Mouse (Mus musculus) kidney, embryonic 14.5 days (tissue): Measurements from ENCODE around the gene Upf2. TPM values are rescaled to one million over a fixed set of nuclear protein-coding genes. Genes with fewer than 3 reads are reported as not detected.

Experiments
- ATAC-seq: fragments of 200-750 bp; cut with Nextera tagmentation; 2 replicates; pipeline ENCODE4 v1.8.0; 2017; ENCODE audit warnings: moderate number of reproducible peaks, mild to moderate bottlenecking, moderate TSS enrichment, moderate library complexity; ENCODE audit not compliant: low FRiP score, low TSS enrichment
- H3K27ac ChIP-seq: fragments of 300-500 bp; sonication (generic); 2 replicates; pipeline ENCODE4 v1.5.1; 2014; ENCODE audit warnings: low read depth, mild to moderate bottlenecking, low read length, moderate library complexity, mixed read lengths
- H3K27me3 ChIP-seq: fragments of 300-500 bp; sonication (generic); 2 replicates; pipeline ENCODE4 v1.6.1; 2014; ENCODE audit warnings: mild to moderate bottlenecking, low read length; ENCODE audit not compliant: control insufficient read depth, insufficient read depth
- H3K36me3 ChIP-seq: fragments of 300-500 bp; sonication (generic); 2 replicates; pipeline ENCODE4 v1.6.1; 2014; ENCODE audit warnings: low read length, mixed read lengths; ENCODE audit not compliant: control insufficient read depth, insufficient read depth
- H3K4me1 ChIP-seq: fragments of 300-500 bp; sonication (generic); 2 replicates; pipeline ENCODE4 v1.6.1; 2014; ENCODE audit warnings: low read length, mixed read lengths; ENCODE audit not compliant: control insufficient read depth, insufficient read depth
- H3K4me2 ChIP-seq: fragments of 300-500 bp; sonication (generic); replicated peaks from 2 replicates; pipeline ENCODE4 v1.6.1; 2014; ENCODE audit warnings: low read depth, mild to moderate bottlenecking, low read length
- H3K4me3 ChIP-seq: fragments of 300-500 bp; sonication (generic); 2 replicates; pipeline ENCODE4 v1.5.1; 2014; ENCODE audit warnings: mild to moderate bottlenecking, low read length
- H3K9ac ChIP-seq: fragments of 300-500 bp; sonication (generic); 2 replicates; pipeline ENCODE4 v1.6.1; 2014; ENCODE audit warnings: low read depth, mild to moderate bottlenecking, low read length, moderate library complexity
- H3K9me3 ChIP-seq: fragments of 300-500 bp; sonication (generic); 2 replicates; pipeline ENCODE4 v1.6.1; 2016; ENCODE audit warnings: low read length; ENCODE audit not compliant: control insufficient read depth
- WGBS: fragments of 180-500 bp; shearing (Covaris S2); extraction: QIAGEN DNeasy Blood & Tissue Kit; methylation state at CpG from one replicate; pipeline ENCODE4 v1.1.7; 2014; 5-methylcytosine and 5-hydroxymethylcytosine counted together
- polyA plus RNA-seq: library from polyadenylated mRNA; unstranded; fragments of >200 nt; fragmentation: Nextera tagmentation; extraction: Ambion mirVana; gene quantifications from 2 replicates; pipeline ENCODE4 v1.2.1, GENCODE M21; 2014

Upf2 gene
- polyA plus RNA-seq, result 12.1 and 12.5 TPM in 2 replicates

DNA sequence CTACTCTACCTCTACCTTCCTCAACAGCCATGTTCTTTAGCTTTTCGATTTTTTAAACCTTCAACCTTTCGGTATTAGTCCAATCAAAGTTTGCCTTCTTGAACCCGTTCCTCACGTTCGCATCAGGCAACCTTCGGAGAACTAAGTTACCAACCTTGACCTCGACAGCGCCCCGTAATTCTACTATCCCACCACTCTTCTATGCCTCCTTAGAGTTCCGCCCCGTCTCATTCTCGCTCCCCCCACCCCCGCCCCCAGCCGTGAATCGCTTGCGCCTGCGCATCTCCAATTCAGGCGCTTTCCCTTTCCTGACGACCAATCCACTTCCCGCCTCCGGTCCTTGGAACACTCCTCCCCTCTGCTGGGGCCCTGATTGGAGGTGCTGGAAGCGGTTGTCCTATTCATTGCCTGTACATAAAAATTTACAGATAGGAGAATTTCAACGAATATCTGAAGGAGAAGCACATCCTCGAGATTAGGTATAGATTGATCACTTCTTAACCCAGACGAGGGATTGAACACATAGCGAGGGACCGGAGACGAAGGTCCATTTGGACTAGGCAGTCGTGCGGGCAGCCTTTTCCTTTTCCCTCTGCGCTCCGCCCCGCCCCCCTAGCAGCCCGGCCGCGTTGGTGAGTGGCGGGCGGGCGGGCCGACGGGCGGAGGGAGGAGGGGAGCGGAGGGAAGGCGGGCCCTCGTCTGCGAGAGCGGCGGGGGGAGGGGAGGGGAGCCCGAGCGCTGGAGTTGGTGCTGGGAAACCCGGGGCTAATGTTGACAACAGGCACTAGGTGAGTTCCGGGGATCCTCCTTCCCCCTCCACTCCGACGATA is at the start of gene Upf2:
TSS of gene Upf2 (plus strand) at position 704 of the 830 bp plus-strand sequence.
- H3K9ac ChIP-seq, result peak within 1 kb of the TSS; percentile 90
- no peaks in the 10 kb centered on the region for H3K36me3 ChIP-seq
- peak within 1 kb of the TSS; percentile 67 for H3K27ac ChIP-seq
- H3K4me2 ChIP-seq, result peak within 1 kb of the TSS; percentile 58
- ATAC-seq, result peak; percentile 95
- WGBS, result under 1% methylated on average over 54 of the region's 54 CpGs
- no peaks in the 10 kb centered on the region for H3K9me3 ChIP-seq
- H3K4me1 ChIP-seq, result no peaks in the 10 kb centered on the region
- peak within 1 kb of the TSS; percentile 69 for H3K4me3 ChIP-seq
- H3K27me3 ChIP-seq, result no peaks in the 10 kb centered on the region

DNA sequence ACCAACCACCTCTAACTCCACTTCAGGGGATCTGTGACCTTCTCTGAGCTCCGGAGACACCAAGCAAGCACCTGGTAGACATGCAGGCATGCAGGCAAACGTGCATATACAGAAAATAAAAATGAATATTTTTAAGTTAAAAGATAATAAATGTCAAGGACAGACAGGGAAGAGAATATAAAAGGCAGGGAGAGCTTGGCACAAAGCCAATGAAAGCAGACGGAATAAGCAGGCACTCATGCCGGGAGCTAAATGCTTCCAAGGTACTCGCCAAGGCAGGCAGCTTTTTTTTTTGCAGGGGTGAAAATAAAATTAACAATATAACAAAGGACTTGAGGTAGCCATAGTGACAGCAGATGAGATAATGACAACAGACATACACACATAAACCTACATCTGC is 45.2 kb upstream of the Upf2 start:
- Histone ChIP-seq H3K4me3 (no peak overlapping the region), H3K4me2 (no peak overlapping the region), H3K27ac (no peak overlapping the region), H3K9me3 (no peaks in the 10 kb centered on the region), H3K9ac (no peak overlapping the region), H3K36me3 (0 out of 2 replicates have a peak, but pooled peaks cover 4% of the 10 kb centered on the region), H3K27me3 (no peaks in the 10 kb centered on the region), H3K4me1 (no peaks in the 10 kb centered on the region)
- ATAC-seq, result no peak
- 44% methylated on average over 5 of the region's 5 CpGs for WGBS

DNA sequence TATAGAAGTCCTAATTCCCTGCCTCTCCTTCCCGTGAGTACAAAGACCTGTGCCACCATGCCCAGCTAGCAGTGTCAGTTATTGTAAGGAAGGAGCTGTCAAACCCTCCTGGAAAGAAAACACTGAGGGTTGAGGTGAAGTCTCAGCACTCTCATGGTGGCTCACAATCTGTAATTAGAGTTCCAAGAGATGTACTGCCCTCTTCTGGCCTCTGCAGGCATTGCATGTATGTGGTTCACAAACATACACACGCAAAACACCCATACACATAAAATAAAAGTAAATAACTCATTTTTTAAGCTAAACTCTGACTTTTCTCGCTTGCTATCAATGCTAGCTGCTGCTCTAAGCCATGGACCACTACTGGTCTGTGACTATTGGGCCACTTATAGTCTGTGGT is 44.6 kb upstream of the Upf2 start:
- H3K4me1 ChIP-seq, result no peaks in the 10 kb centered on the region
- H3K4me2 ChIP-seq, result no peak overlapping the region
- ATAC-seq, result no peak
- 0 out of 2 replicates have a peak, but pooled peaks cover 4% of the 10 kb centered on the region for H3K36me3 ChIP-seq
- 56% methylated on average over 3 of the region's 3 CpGs for WGBS
- no peak overlapping the region for H3K4me3 ChIP-seq
- H3K9me3 ChIP-seq, result no peaks in the 10 kb centered on the region
- no peak overlapping the region for H3K9ac ChIP-seq
- no peaks in the 10 kb centered on the region for H3K27me3 ChIP-seq
- H3K27ac ChIP-seq, result no peak overlapping the region

GRCm38 (mm10) chr2:5911282-5911965 is 39.8 kb upstream of the Upf2 start:
- ATAC-seq, result no peak

GRCm38 (mm10) chr2:5922823-5923222 is 28.4 kb upstream of the Upf2 start:
- Histone ChIP-seq H3K4me2 (no peak overlapping the region), H3K4me1 (no peaks in the 10 kb centered on the region), H3K27me3 (no peaks in the 10 kb centered on the region), H3K9me3 (no peaks in the 10 kb centered on the region), H3K27ac (no peak overlapping the region), H3K36me3 (no peaks in the 10 kb centered on the region; the same call in 1 of the 2 replicates), H3K9ac (no peak overlapping the region), H3K4me3 (no peak overlapping the region)
- no peak for ATAC-seq
- WGBS, result 88% methylated on average over 6 of the region's 6 CpGs

More at GRCm38 (mm10) chr2:5911282-5911965, 39.8 kb upstream of the Upf2 start:
- Histone ChIP-seq H3K27me3 (no peaks in the 10 kb centered on the region), H3K4me2 (no peak overlapping the region), H3K4me3 (no peak overlapping the region), H3K36me3 (no peaks in the 10 kb centered on the region; the same call in 1 of the 2 replicates), H3K9me3 (no peaks in the 10 kb centered on the region), H3K9ac (no peak overlapping the region), H3K4me1 (no peaks in the 10 kb centered on the region), H3K27ac (no peak overlapping the region)
- 76% methylated on average over 16 of the region's 16 CpGs for WGBS

- Histone ChIP-seq H3K27me3 (no peaks in the 10 kb centered on the region), H3K4me3 (no peak overlapping the region), H3K27ac (no peak overlapping the region), H3K9me3 (no peaks in the 10 kb centered on the region), H3K4me1 (no peaks in the 10 kb centered on the region), H3K9ac (no peak overlapping the region), H3K36me3 (no peaks in the 10 kb centered on the region; the same call in 1 of the 2 replicates), H3K4me2 (no peak overlapping the region)
- no peak for ATAC-seq
- 76% methylated on average over 9 of the region's 9 CpGs for WGBS
Measured at GRCm38 (mm10) chr2:5923786-5924185, 27.5 kb upstream of the Upf2 start.

DNA sequence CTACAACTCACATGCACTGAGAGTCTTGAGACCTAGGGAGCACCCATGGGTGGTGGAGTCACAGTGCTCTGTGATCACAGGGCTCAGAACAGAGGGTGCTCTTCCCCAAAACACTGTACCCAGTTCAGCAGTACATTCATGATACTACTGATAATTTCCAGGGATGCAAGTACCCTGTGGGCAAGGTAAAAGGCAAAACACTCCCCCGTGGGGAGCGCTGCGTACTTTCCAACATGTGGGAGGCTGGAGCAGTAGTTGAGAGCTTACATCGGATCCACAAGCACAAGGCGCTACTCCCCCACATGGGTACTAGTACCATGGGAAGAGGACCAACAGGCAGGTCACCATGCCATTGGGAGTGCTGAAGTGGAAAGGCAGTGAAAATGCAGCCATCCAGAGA is 23.8 kb upstream of the Upf2 start:
- no peak overlapping the region for H3K4me2 ChIP-seq
- H3K4me3 ChIP-seq, result no peak overlapping the region
- 69% methylated on average over 5 of the region's 5 CpGs for WGBS
- H3K27ac ChIP-seq, result no peak overlapping the region
- H3K36me3 ChIP-seq, result no peaks in the 10 kb centered on the region; the same call in 1 of the 2 replicates
- H3K4me1 ChIP-seq, result no peaks in the 10 kb centered on the region
- ATAC-seq, result no peak
- no peak overlapping the region for H3K9ac ChIP-seq
- no peaks in the 10 kb centered on the region for H3K9me3 ChIP-seq
- H3K27me3 ChIP-seq, result no peaks in the 10 kb centered on the region

GRCm38 (mm10) chr2:5929793-5930192 is 21.5 kb upstream of the Upf2 start:
- peak; percentile 78 for ATAC-seq
- 57% methylated on average over 5 of the region's 5 CpGs for WGBS
- Histone ChIP-seq H3K4me1 (no peaks in the 10 kb centered on the region), H3K4me3 (no peak overlapping the region), H3K9ac (no peak overlapping the region), H3K4me2 (no peak overlapping the region), H3K36me3 (no peaks in the 10 kb centered on the region; the same call in 1 of the 2 replicates), H3K27me3 (no peaks in the 10 kb centered on the region), H3K27ac (no peak overlapping the region; the same call in 1 of the 2 replicates), H3K9me3 (no peaks in the 10 kb centered on the region)
